Mouse (Mus musculus): ENCODE results near the gene Gak. TPM values are rescaled to one million over a fixed set of nuclear protein-coding genes. Genes with fewer than 3 reads are reported as not detected.

The Gak gene
- polyA plus RNA-seq, 1 experiment from 2014 or later: 29.4 TPM

- Histone ChIP-seq H3K4me2 (no peak overlapping the region), H3K27ac (ENCODE audit: low read depth, low read length) (no peak overlapping the region), H3K9ac (ENCODE audit: low read depth, low read length) (no peak overlapping the region), H3K4me3 (ENCODE audit: low read depth, low read length) (no peak overlapping the region), H3K36me3 (ENCODE audit: control insufficient read depth, insufficient read depth, low read length) (peaks cover 15% of the 10 kb centered on the region), H3K27me3 (ENCODE audit: control insufficient read depth, insufficient read depth, low read length) (no peaks in the 10 kb centered on the region), H3K9me3 (replicated peaks; ENCODE audit: control insufficient read depth, low read length) (no peaks in the 10 kb centered on the region), H3K4me1 (ENCODE audit: control insufficient read depth, insufficient read depth, low read length) (no peaks in the 10 kb centered on the region)
- no peak for ATAC-seq (replicated peaks; ENCODE audit: insufficient number of reproducible peaks, low FRiP score, low TSS enrichment)
- 82% methylated on average over 5 of the region's 5 CpGs for WGBS (ENCODE audit: insufficient replicate concordance)
Measured at GRCm38 (mm10) chr5:108651136-108651720, 21.7 kb upstream of the Gak start.

GRCm38 (mm10) chr5:108650341-108650740, 20.8 kb upstream of the Gak start:
- H3K4me1 ChIP-seq (ENCODE audit: control insufficient read depth, insufficient read depth, low read length): no peaks in the 10 kb centered on the region
- ATAC-seq (replicated peaks; ENCODE audit: insufficient number of reproducible peaks, low FRiP score, low TSS enrichment): no peak
- H3K4me2 ChIP-seq: no peak overlapping the region
- 81% methylated on average over 7 of the region's 7 CpGs for WGBS (ENCODE audit: insufficient replicate concordance)
- peaks cover 16% of the 10 kb centered on the region for H3K36me3 ChIP-seq (ENCODE audit: control insufficient read depth, insufficient read depth, low read length)
- H3K9ac ChIP-seq (ENCODE audit: low read depth, low read length): no peak overlapping the region
- H3K27ac ChIP-seq (ENCODE audit: low read depth, low read length): no peak overlapping the region
- no peaks in the 10 kb centered on the region for H3K27me3 ChIP-seq (ENCODE audit: control insufficient read depth, insufficient read depth, low read length)
- no peak overlapping the region for H3K4me3 ChIP-seq (ENCODE audit: low read depth, low read length)
- H3K9me3 ChIP-seq (replicated peaks; ENCODE audit: control insufficient read depth, low read length): no peaks in the 10 kb centered on the region

- H3K4me2 ChIP-seq: no peak overlapping the region
- H3K27ac ChIP-seq (ENCODE audit: low read depth, low read length): no peak overlapping the region
- peaks cover 17% of the 10 kb centered on the region; the same call in 1 of the 2 replicates for H3K36me3 ChIP-seq (ENCODE audit: control insufficient read depth, insufficient read depth, low read length)
- no peak overlapping the region for H3K4me3 ChIP-seq (ENCODE audit: low read depth, low read length)
- H3K9me3 ChIP-seq (replicated peaks; ENCODE audit: control insufficient read depth, low read length): no peaks in the 10 kb centered on the region
- no peaks in the 10 kb centered on the region for H3K4me1 ChIP-seq (ENCODE audit: control insufficient read depth, insufficient read depth, low read length)
- H3K27me3 ChIP-seq (ENCODE audit: control insufficient read depth, insufficient read depth, low read length): no peaks in the 10 kb centered on the region
- 84% methylated on average over 11 of the region's 11 CpGs for WGBS (ENCODE audit: insufficient replicate concordance)
- H3K9ac ChIP-seq (ENCODE audit: low read depth, low read length): no peak overlapping the region
- no peak for ATAC-seq (replicated peaks; ENCODE audit: insufficient number of reproducible peaks, low FRiP score, low TSS enrichment)
Measured at GRCm38 (mm10) chr5:108648937-108649576, 19.5 kb upstream of the Gak start.

GRCm38 (mm10) chr5:108647820-108648465, 18.4 kb upstream of the Gak start:
- H3K4me1 ChIP-seq (ENCODE audit: control insufficient read depth, insufficient read depth, low read length): no peaks in the 10 kb centered on the region
- no peaks in the 10 kb centered on the region for H3K27me3 ChIP-seq (ENCODE audit: control insufficient read depth, insufficient read depth, low read length)
- no peak overlapping the region for H3K4me2 ChIP-seq
- no peak overlapping the region for H3K4me3 ChIP-seq (ENCODE audit: low read depth, low read length)
- no peak overlapping the region for H3K27ac ChIP-seq (ENCODE audit: low read depth, low read length)
- 88% methylated on average over 2 of the region's 2 CpGs for WGBS (ENCODE audit: insufficient replicate concordance)
- H3K9ac ChIP-seq (ENCODE audit: low read depth, low read length): no peak overlapping the region
- H3K36me3 ChIP-seq (ENCODE audit: control insufficient read depth, insufficient read depth, low read length): peaks cover 13% of the 10 kb centered on the region; the same call in 1 of the 2 replicates
- ATAC-seq (replicated peaks; ENCODE audit: insufficient number of reproducible peaks, low FRiP score, low TSS enrichment): no peak
- no peaks in the 10 kb centered on the region for H3K9me3 ChIP-seq (replicated peaks; ENCODE audit: control insufficient read depth, low read length)

GRCm38 (mm10) chr5:108647311-108647710, 17.8 kb upstream of the Gak start:
- Histone ChIP-seq H3K9ac (ENCODE audit: low read depth, low read length) (no peak overlapping the region), H3K4me1 (ENCODE audit: control insufficient read depth, insufficient read depth, low read length) (no peaks in the 10 kb centered on the region), H3K4me3 (ENCODE audit: low read depth, low read length) (no peak overlapping the region), H3K9me3 (replicated peaks; ENCODE audit: control insufficient read depth, low read length) (no peaks in the 10 kb centered on the region), H3K27me3 (ENCODE audit: control insufficient read depth, insufficient read depth, low read length) (no peaks in the 10 kb centered on the region), H3K27ac (ENCODE audit: low read depth, low read length) (no peak overlapping the region), H3K4me2 (no peak overlapping the region), H3K36me3 (ENCODE audit: control insufficient read depth, insufficient read depth, low read length) (peaks cover 13% of the 10 kb centered on the region; the same call in 1 of the 2 replicates)
- ATAC-seq (replicated peaks; ENCODE audit: insufficient number of reproducible peaks, low FRiP score, low TSS enrichment): no peak
- 81% methylated on average over 2 of the region's 2 CpGs for WGBS (ENCODE audit: insufficient replicate concordance)

- Histone ChIP-seq H3K4me2 (no peak overlapping the region), H3K27me3 (ENCODE audit: control insufficient read depth, insufficient read depth, low read length) (no peaks in the 10 kb centered on the region), H3K27ac (ENCODE audit: low read depth, low read length) (no peak overlapping the region), H3K9me3 (replicated peaks; ENCODE audit: control insufficient read depth, low read length) (no peaks in the 10 kb centered on the region), H3K36me3 (ENCODE audit: control insufficient read depth, insufficient read depth, low read length) (peaks cover 13% of the 10 kb centered on the region; the same call in 1 of the 2 replicates), H3K9ac (ENCODE audit: low read depth, low read length) (no peak overlapping the region), H3K4me1 (ENCODE audit: control insufficient read depth, insufficient read depth, low read length) (no peaks in the 10 kb centered on the region), H3K4me3 (ENCODE audit: low read depth, low read length) (no peak overlapping the region)
- 87% methylated on average over 3 of the region's 3 CpGs for WGBS (ENCODE audit: insufficient replicate concordance)
- ATAC-seq (replicated peaks; ENCODE audit: insufficient number of reproducible peaks, low FRiP score, low TSS enrichment): no peak
Measured at GRCm38 (mm10) chr5:108646343-108646660, 16.7 kb upstream of the Gak start.

GRCm38 (mm10) chr5:108645651-108646342, 16.2 kb upstream of the Gak start:
- 87% methylated on average over 9 of the region's 9 CpGs for WGBS (ENCODE audit: insufficient replicate concordance)
- no peaks in the 10 kb centered on the region for H3K27me3 ChIP-seq (ENCODE audit: control insufficient read depth, insufficient read depth, low read length)
- no peak overlapping the region for H3K27ac ChIP-seq (ENCODE audit: low read depth, low read length)

GRCm38 (mm10) chr5:108643674-108644073, 14.1 kb upstream of the Gak start:
- ATAC-seq (replicated peaks; ENCODE audit: insufficient number of reproducible peaks, low FRiP score, low TSS enrichment): no peak
- no peak overlapping the region for H3K27ac ChIP-seq (ENCODE audit: low read depth, low read length)
- H3K27me3 ChIP-seq (ENCODE audit: control insufficient read depth, insufficient read depth, low read length): no peaks in the 10 kb centered on the region
- H3K4me3 ChIP-seq (ENCODE audit: low read depth, low read length): no peak overlapping the region
- H3K36me3 ChIP-seq (ENCODE audit: control insufficient read depth, insufficient read depth, low read length): peaks cover 13% of the 10 kb centered on the region; the same call in 1 of the 2 replicates
- no peak overlapping the region for H3K9ac ChIP-seq (ENCODE audit: low read depth, low read length)
- 66% methylated on average over 2 of the region's 2 CpGs for WGBS (ENCODE audit: insufficient replicate concordance)
- H3K4me2 ChIP-seq: no peak overlapping the region
- H3K9me3 ChIP-seq (replicated peaks; ENCODE audit: control insufficient read depth, low read length): no peaks in the 10 kb centered on the region
- H3K4me1 ChIP-seq (ENCODE audit: control insufficient read depth, insufficient read depth, low read length): no peaks in the 10 kb centered on the region

More at GRCm38 (mm10) chr5:108645651-108646342, 16.2 kb upstream of the Gak start:
- Histone ChIP-seq H3K4me3 (ENCODE audit: low read depth, low read length) (no peak overlapping the region), H3K4me1 (ENCODE audit: control insufficient read depth, insufficient read depth, low read length) (no peaks in the 10 kb centered on the region), H3K9ac (ENCODE audit: low read depth, low read length) (no peak overlapping the region), H3K36me3 (ENCODE audit: control insufficient read depth, insufficient read depth, low read length) (peaks cover 13% of the 10 kb centered on the region; the same call in 1 of the 2 replicates), H3K4me2 (no peak overlapping the region), H3K9me3 (replicated peaks; ENCODE audit: control insufficient read depth, low read length) (no peaks in the 10 kb centered on the region)
- ATAC-seq (replicated peaks; ENCODE audit: insufficient number of reproducible peaks, low FRiP score, low TSS enrichment): no peak
